Comparison of ENCODE assay signal across 8 mouse cellular contexts in genomic region chr14:57407039-57407987, GRCm38 (mm10). TPM values are rescaled to one million over a fixed set of nuclear protein-coding genes. Genes with fewer than 3 reads are reported as not detected.
A peak's percentile ranks its signal among the peaks of the same experiment; 100 is the strongest.
DNase-seq lines count a peak whose midpoint lies in the region; ATAC-seq and TF ChIP-seq lines count a peak whose summit lies in the region.

No protein-coding gene starts in this region.

- H3K9me3 ChIP-seq in forebrain, embryonic 14.5 days (replicated peaks; ENCODE audit: control insufficient read depth, low read length), result no peaks in the 10 kb centered on the region
- H3K9me3 ChIP-seq in hindbrain, embryonic 12.5 days (replicated peaks), result peaks cover under 1% of the 10 kb centered on the region; the same call in 1 of the 2 replicates
- no peaks in the 10 kb centered on the region for H3K9me3 ChIP-seq in limb, embryonic 14.5 days (ENCODE audit: control insufficient read depth, low read length)
- H3K9me3 ChIP-seq in midbrain, embryonic 14.5 days (ENCODE audit: control insufficient read depth, low read length), result no peaks in the 10 kb centered on the region

- WGBS in forebrain, embryonic 14.5 days, result 5% methylated on average over 12 of the region's 12 CpGs
- WGBS in hindbrain, embryonic 12.5 days, result 5% methylated on average over 12 of the region's 12 CpGs
- 8% methylated on average over 12 of the region's 12 CpGs for WGBS in limb, embryonic 14.5 days
- 5% methylated on average over 12 of the region's 12 CpGs for WGBS in midbrain, embryonic 14.5 days
- 32% methylated on average over 12 of the region's 12 CpGs for WGBS in thymus, adult 2 months

- H3K36me3 ChIP-seq in forebrain, embryonic 14.5 days (ENCODE audit: control insufficient read depth, insufficient read depth, low read length), result no peaks in the 10 kb centered on the region
- H3K36me3 ChIP-seq in hindbrain, embryonic 12.5 days, result no peaks in the 10 kb centered on the region
- no peaks in the 10 kb centered on the region for H3K36me3 ChIP-seq in limb, embryonic 14.5 days (ENCODE audit: control insufficient read depth, insufficient read depth, low read length)
- H3K36me3 ChIP-seq in midbrain, embryonic 14.5 days (ENCODE audit: control insufficient read depth, insufficient read depth, low read length), result no peaks in the 10 kb centered on the region
- H3K36me3 ChIP-seq in thymus, adult 2 months (ENCODE audit: control insufficient read depth, insufficient read depth, low read length), result no peaks in the 10 kb centered on the region

- no peak for ATAC-seq in CD4-positive, CD25-positive, alpha-beta regulatory T cell, adult 4 months
- ATAC-seq in forebrain, embryonic 14.5 days, result peak; percentile 44
- peak; percentile 74 for ATAC-seq in hindbrain, embryonic 12.5 days (ENCODE audit: low FRiP score)
- ATAC-seq in limb, embryonic 14.5 days (ENCODE audit: low FRiP score, low read depth), result peak; percentile 68; the same call in 1 of the 2 replicates
- ATAC-seq in midbrain, embryonic 14.5 days (ENCODE audit: low FRiP score, low TSS enrichment), result no peak

- no peak for TF ChIP-seq POLR2A in limb, embryonic 14.5 days (IDR thresholded peaks at IDR 0.05; ENCODE audit: borderline replicate concordance, extremely low read depth, insufficient read depth, insufficient read length)
- no peak for TF ChIP-seq POLR2A in thymus, adult 2 months (IDR thresholded peaks at IDR 0.05; ENCODE audit: control insufficient read depth, extremely low read depth, insufficient read depth, low read length, poor library complexity)

- H3K27ac ChIP-seq in forebrain, embryonic 14.5 days (ENCODE audit: low read depth, low read length), result no peak overlapping the region
- no peak overlapping the region for H3K27ac ChIP-seq in hindbrain, embryonic 12.5 days
- no peak overlapping the region for H3K27ac ChIP-seq in limb, embryonic 14.5 days (replicated peaks; ENCODE audit: low read depth, low read length)
- no peak overlapping the region for H3K27ac ChIP-seq in midbrain, embryonic 14.5 days (replicated peaks; ENCODE audit: low read depth, low read length)
- no peak overlapping the region for H3K27ac ChIP-seq in thymus, adult 2 months (ENCODE audit: control insufficient read depth, insufficient read depth, low read length)

- no peaks in the 10 kb centered on the region for H3K4me1 ChIP-seq in forebrain, embryonic 14.5 days (ENCODE audit: control insufficient read depth, insufficient read depth, low read length)
- H3K4me1 ChIP-seq in hindbrain, embryonic 12.5 days, result peaks cover 3% of the 10 kb centered on the region
- H3K4me1 ChIP-seq in limb, embryonic 14.5 days (ENCODE audit: control insufficient read depth, insufficient read depth, low read length), result peaks cover 5% of the 10 kb centered on the region; the same call in 1 of the 2 replicates
- no peaks in the 10 kb centered on the region for H3K4me1 ChIP-seq in midbrain, embryonic 14.5 days (ENCODE audit: control insufficient read depth, insufficient read depth, low read length)
- no peaks in the 10 kb centered on the region for H3K4me1 ChIP-seq in thymus, adult 2 months (replicated peaks; ENCODE audit: control insufficient read depth, insufficient read depth, low read length)

- TF ChIP-seq CTCF in thymus, adult 2 months (IDR thresholded peaks at IDR 0.05; ENCODE audit: borderline replicate concordance, control insufficient read depth, extremely low read depth, insufficient read depth, low read length, poor library complexity), result no peak

- peak; percentile 64 for DNase-seq in CD4-positive, CD25-positive, alpha-beta regulatory T cell, adult 2 months (ENCODE audit: low read depth, low spot score)
- peak; percentile 53 for DNase-seq in WW6 (ENCODE audit: low read depth, low spot score)
- peak; percentile 55 for DNase-seq in forebrain, embryonic 14.5 days (ENCODE audit: low spot score)
- peak; percentile 28 for DNase-seq in limb, embryonic 14.5 days (ENCODE audit: low spot score)
- DNase-seq in midbrain, embryonic 14.5 days, result peak; percentile 76
- peak; percentile 50 for DNase-seq in thymus, adult 2 months

- H3K27me3 ChIP-seq in forebrain, embryonic 14.5 days (replicated peaks; ENCODE audit: control insufficient read depth, insufficient read depth, low read length), result no peaks in the 10 kb centered on the region
- H3K27me3 ChIP-seq in hindbrain, embryonic 12.5 days, result no peaks in the 10 kb centered on the region
- no peaks in the 10 kb centered on the region for H3K27me3 ChIP-seq in limb, embryonic 14.5 days (ENCODE audit: control insufficient read depth, insufficient read depth, low read length)
- H3K27me3 ChIP-seq in midbrain, embryonic 14.5 days (ENCODE audit: control insufficient read depth, insufficient read depth, low read length), result no peaks in the 10 kb centered on the region
- H3K27me3 ChIP-seq in thymus, adult 2 months (ENCODE audit: control insufficient read depth, insufficient read depth, low read length), result no peaks in the 10 kb centered on the region

- H3K9ac ChIP-seq in forebrain, embryonic 14.5 days (ENCODE audit: low read length), result no peak overlapping the region
- no peak overlapping the region for H3K9ac ChIP-seq in hindbrain, embryonic 12.5 days
- no peak overlapping the region for H3K9ac ChIP-seq in limb, embryonic 14.5 days (ENCODE audit: low read depth, low read length, severe bottlenecking)
- H3K9ac ChIP-seq in midbrain, embryonic 14.5 days (replicated peaks; ENCODE audit: low read length), result no peak overlapping the region; the same call in 1 of the 2 replicates

- H3K4me3 ChIP-seq in forebrain, embryonic 14.5 days (ENCODE audit: low read depth, low read length), result no peak overlapping the region
- H3K4me3 ChIP-seq in hindbrain, embryonic 12.5 days, result 0 out of 2 replicates have a peak overlapping the region, but pooled peaks have one; percentile 12
- H3K4me3 ChIP-seq in limb, embryonic 14.5 days (replicated peaks; ENCODE audit: low read length), result no peak overlapping the region
- H3K4me3 ChIP-seq in midbrain, embryonic 14.5 days (replicated peaks; ENCODE audit: low read depth, low read length), result no peak overlapping the region
- no peak overlapping the region for H3K4me3 ChIP-seq in thymus, adult 2 months (ENCODE audit: control insufficient read depth, insufficient read depth, low read length)

- peak overlapping the region; percentile 10; the same call in 1 of the 2 replicates for H3K4me2 ChIP-seq in forebrain, embryonic 14.5 days (ENCODE audit: low read length)
- H3K4me2 ChIP-seq in hindbrain, embryonic 12.5 days (replicated peaks), result peak overlapping the region; percentile 36
- no peak overlapping the region for H3K4me2 ChIP-seq in limb, embryonic 14.5 days (replicated peaks; ENCODE audit: low read depth, low read length, severe bottlenecking)
- H3K4me2 ChIP-seq in midbrain, embryonic 14.5 days (ENCODE audit: low read length), result no peak overlapping the region

RNA-seq across cellular contexts. Expression of gene Cryl1, which starts 9.0 kb away (rescaled TPM):
- polyA plus RNA-seq in CD4-positive, CD25-positive, alpha-beta regulatory T cell, adult 4 months (2017; shearing (Covaris generic)), result 10 to 100 TPM; 19.0 to 33.0 TPM
- polyA plus RNA-seq in forebrain, embryonic 14.5 days (2014; fragmentation: Nextera tagmentation; extraction: Ambion mirVana), result 9.0 and 9.9 TPM in 2 replicates
- polyA plus RNA-seq in hindbrain, embryonic 12.5 days (2016; fragmentation: Nextera tagmentation; extraction: Ambion mirVana), result 10.4 and 11.0 TPM in 2 replicates
- 51.3 and 52.7 TPM in 2 replicates for polyA plus RNA-seq in limb, embryonic 14.5 days (2012; rRNA removed)
- polyA plus RNA-seq in limb, embryonic 14.5 days (2014; fragmentation: Nextera tagmentation; extraction: Ambion mirVana), result 40.0 and 42.3 TPM in 2 replicates
- polyA plus RNA-seq in midbrain, embryonic 14.5 days (2014; fragmentation: Nextera tagmentation; extraction: Ambion mirVana), result 6.7 and 8.7 TPM in 2 replicates
- 33.3 and 40.1 TPM in 2 replicates for polyA plus RNA-seq in thymus, adult 2 months (2012; rRNA removed)

RNA-seq across cellular contexts. Expression of gene Ift88, which starts 16.5 kb away (rescaled TPM):
- polyA plus RNA-seq in CD4-positive, CD25-positive, alpha-beta regulatory T cell, adult 4 months (2017; shearing (Covaris generic)), result 1 to 10 TPM; 3.1 to 7.1 TPM
- 15.4 and 16.7 TPM in 2 replicates for polyA plus RNA-seq in forebrain, embryonic 14.5 days (2014; fragmentation: Nextera tagmentation; extraction: Ambion mirVana)
- polyA plus RNA-seq in hindbrain, embryonic 12.5 days (2016; fragmentation: Nextera tagmentation; extraction: Ambion mirVana), result 18.2 TPM in 2 replicates
- 23.9 and 26.7 TPM in 2 replicates for polyA plus RNA-seq in limb, embryonic 14.5 days (2012; rRNA removed)
- polyA plus RNA-seq in limb, embryonic 14.5 days (2014; fragmentation: Nextera tagmentation; extraction: Ambion mirVana), result 18.0 and 22.2 TPM in 2 replicates
- polyA plus RNA-seq in midbrain, embryonic 14.5 days (2014; fragmentation: Nextera tagmentation; extraction: Ambion mirVana), result 20.7 and 27.3 TPM in 2 replicates
- polyA plus RNA-seq in thymus, adult 2 months (2012; rRNA removed), result 4.1 and 4.3 TPM in 2 replicates

Comparison
In these comparisons a context has a peak if more than half of its experiments do, and no peak if none do; other contexts are left out.
1. ATAC-seq: peak in forebrain, embryonic 14.5 days (single experiment), hindbrain, embryonic 12.5 days (single experiment) and limb, embryonic 14.5 days (single experiment); none in CD4-positive, CD25-positive, alpha-beta regulatory T cell, adult 4 months (single experiment) and midbrain, embryonic 14.5 days (single experiment).
2. H3K4me2 ChIP-seq: peak in forebrain, embryonic 14.5 days (single experiment) and hindbrain, embryonic 12.5 days (single experiment); none in limb, embryonic 14.5 days (single experiment) and midbrain, embryonic 14.5 days (single experiment).
3. Peak in every context shown above with its lines, with median percentiles within 50 percentile points of each other: DNase-seq.